Mouse (Mus musculus) neural tube, embryonic 11.5 days (tissue): ENCODE measurements at regions not wholly inside any gene's neighbourhood (a gene's known extent, or its start where the extent isn't known, plus 50 kb on each side); places are given as distances from the start of the nearest gene placed in this dataset.
"Not testable (repeated sequence)": the region's sequence is repeated elsewhere in the genome, so short reads cannot be mapped to it uniquely, and the experiment has no call there.

Experiments
- ATAC-seq: fragments of 200-750 bp; cut with Nextera tagmentation; 2 replicates; pipeline ENCODE4 v1.8.0; 2017; ENCODE audit warnings: moderate number of reproducible peaks, mild to moderate bottlenecking, moderate TSS enrichment, moderate library complexity; ENCODE audit not compliant: insufficient read depth, low FRiP score, low TSS enrichment
- DNase-seq: peaks from one replicate; pipeline ENCODE4 v3.0.0-alpha.2; 2015; ENCODE audit warnings: low spot score
- H3K27ac ChIP-seq: fragments of 300-500 bp; sonication (generic); 2 replicates; pipeline ENCODE4 v1.5.1; 2014; ENCODE audit warnings: low read depth, mild to moderate bottlenecking, low read length
- H3K27me3 ChIP-seq: fragments of 300-500 bp; sonication (generic); 2 replicates; pipeline ENCODE4 v1.6.1; 2014; ENCODE audit warnings: mild to moderate bottlenecking, low read length, mixed read lengths; ENCODE audit not compliant: control insufficient read depth, insufficient read depth
- H3K36me3 ChIP-seq: fragments of 300-500 bp; sonication (generic); 2 replicates; pipeline ENCODE4 v1.6.1; 2014; ENCODE audit warnings: mild to moderate bottlenecking, low read length, moderate library complexity, mixed read lengths; ENCODE audit not compliant: control insufficient read depth, insufficient read depth
- H3K4me1 ChIP-seq: fragments of 300-500 bp; sonication (generic); 2 replicates; pipeline ENCODE4 v1.6.1; 2014; ENCODE audit warnings: low read length, mixed read lengths; ENCODE audit not compliant: control insufficient read depth, insufficient read depth
- H3K4me2 ChIP-seq: fragments of 300-500 bp; sonication (generic); 2 replicates; pipeline ENCODE4 v1.6.1; 2014; ENCODE audit warnings: low read depth, mild to moderate bottlenecking, moderate library complexity
- H3K4me3 ChIP-seq: fragments of 300-500 bp; sonication (generic); 2 replicates; pipeline ENCODE4 v1.5.1; 2014; ENCODE audit warnings: low read depth, low read length
- H3K9ac ChIP-seq: fragments of 300-500 bp; sonication (generic); 2 replicates; pipeline ENCODE4 v1.6.1; 2014; ENCODE audit warnings: mild to moderate bottlenecking, low read length
- H3K9me3 ChIP-seq: fragments of 300-500 bp; sonication (generic); 2 replicates; pipeline ENCODE4 v1.6.1; 2016; ENCODE audit warnings: low read length; ENCODE audit not compliant: control insufficient read depth
- WGBS: fragments of 180-500 bp; shearing (Covaris S2); extraction: QIAGEN DNeasy Blood & Tissue Kit; methylation state at CpG from one replicate; pipeline ENCODE4 v1.1.7; 2014; 5-methylcytosine and 5-hydroxymethylcytosine counted together

GRCm38 (mm10) chr4:6600766-6601367 lies 1638.0 kb downstream of the Car8 start:
- ATAC-seq (no peak), DNase-seq (no peak)
- H3K9me3 ChIP-seq: no peaks in the 10 kb centered on the region
- no peaks in the 10 kb centered on the region for H3K27me3 ChIP-seq
- H3K4me1 ChIP-seq: no peaks in the 10 kb centered on the region
- H3K4me2 ChIP-seq: no peak overlapping the region
- no peak overlapping the region for H3K27ac ChIP-seq
- H3K9ac ChIP-seq: no peak overlapping the region
- H3K4me3 ChIP-seq: no peak overlapping the region
- WGBS: 75% methylated on average over 7 of the region's 7 CpGs
- H3K36me3 ChIP-seq: no peaks in the 10 kb centered on the region

- no peak for DNase-seq
Measured at GRCm38 (mm10) chr4:6596321-6596720, 1642.5 kb downstream of the Car8 start.

GRCm38 (mm10) chr4:6592890-6593289 lies 1646.0 kb downstream of the Car8 start:
- not testable (repeated sequence) for H3K9ac ChIP-seq, H3K9me3 ChIP-seq, H3K4me3 ChIP-seq, H3K27me3 ChIP-seq, ATAC-seq, H3K27ac ChIP-seq, H3K4me2 ChIP-seq, H3K36me3 ChIP-seq, DNase-seq, H3K4me1 ChIP-seq
- 67% methylated on average over 3 of the region's 3 CpGs for WGBS

More at GRCm38 (mm10) chr4:6596321-6596720, 1642.5 kb downstream of the Car8 start:
- no peak overlapping the region for H3K4me3 ChIP-seq
- no peak overlapping the region for H3K9ac ChIP-seq
- no peak for ATAC-seq
- H3K36me3 ChIP-seq: no peaks in the 10 kb centered on the region
- no peaks in the 10 kb centered on the region for H3K4me1 ChIP-seq
- 74% methylated on average over 1 of the region's 1 CpGs for WGBS
- no peaks in the 10 kb centered on the region for H3K9me3 ChIP-seq
- no peaks in the 10 kb centered on the region for H3K27me3 ChIP-seq
- no peak overlapping the region for H3K4me2 ChIP-seq
- no peak overlapping the region for H3K27ac ChIP-seq

GRCm38 (mm10) chr4:6561604-6562357 lies 1677.1 kb downstream of the Car8 start:
- H3K27ac ChIP-seq: no peak overlapping the region
- ATAC-seq (0 out of 2 replicates have a peak, but pooled peaks have one; percentile 37), DNase-seq (peak; percentile 39)
- no peak overlapping the region for H3K4me3 ChIP-seq
- no peaks in the 10 kb centered on the region for H3K9me3 ChIP-seq
- 36% methylated on average over 11 of the region's 11 CpGs for WGBS
- H3K9ac ChIP-seq: no peak overlapping the region
- H3K27me3 ChIP-seq: no peaks in the 10 kb centered on the region
- H3K36me3 ChIP-seq: no peaks in the 10 kb centered on the region
- no peak overlapping the region for H3K4me2 ChIP-seq
- no peaks in the 10 kb centered on the region for H3K4me1 ChIP-seq

- no peak overlapping the region for H3K4me2 ChIP-seq
- H3K9ac ChIP-seq: no peak overlapping the region
- DNase-seq (no peak), ATAC-seq (no peak)
- WGBS: 89% methylated on average over 5 of the region's 5 CpGs
- H3K27me3 ChIP-seq: no peaks in the 10 kb centered on the region
- H3K36me3 ChIP-seq: no peaks in the 10 kb centered on the region
- no peak overlapping the region for H3K4me3 ChIP-seq
- no peaks in the 10 kb centered on the region for H3K9me3 ChIP-seq
- no peak overlapping the region for H3K27ac ChIP-seq
- H3K4me1 ChIP-seq: no peaks in the 10 kb centered on the region
Measured at GRCm38 (mm10) chr4:6539626-6540025, 1699.2 kb downstream of the Car8 start.

GRCm38 (mm10) chr4:6532441-6532840 lies 1706.4 kb downstream of the Car8 start:
- Histone ChIP-seq H3K27me3 (no peaks in the 10 kb centered on the region), H3K27ac (no peak overlapping the region), H3K9me3 (no peaks in the 10 kb centered on the region), H3K4me1 (no peaks in the 10 kb centered on the region), H3K4me3 (no peak overlapping the region), H3K4me2 (no peak overlapping the region), H3K36me3 (no peaks in the 10 kb centered on the region), H3K9ac (no peak overlapping the region)
- ATAC-seq (no peak), DNase-seq (no peak)
- 82% methylated on average over 1 of the region's 1 CpGs for WGBS

- H3K9me3 ChIP-seq: no peaks in the 10 kb centered on the region
- no peak for DNase-seq
- no peaks in the 10 kb centered on the region for H3K4me1 ChIP-seq
- ATAC-seq: no peak
- H3K36me3 ChIP-seq: no peaks in the 10 kb centered on the region
- H3K4me2 ChIP-seq: no peak overlapping the region
- H3K9ac ChIP-seq: no peak overlapping the region
- H3K27ac ChIP-seq: no peak overlapping the region
- no peaks in the 10 kb centered on the region for H3K27me3 ChIP-seq
- H3K4me3 ChIP-seq: no peak overlapping the region
- WGBS: 76% methylated on average over 1 of the region's 1 CpGs
Measured at GRCm38 (mm10) chr4:6517626-6518025, 1721.2 kb downstream of the Car8 start.

- H3K27me3 ChIP-seq: no peaks in the 10 kb centered on the region
- H3K9me3 ChIP-seq: no peaks in the 10 kb centered on the region
- 20% methylated on average over 6 of the region's 6 CpGs for WGBS
- no peak overlapping the region for H3K4me3 ChIP-seq
- no peaks in the 10 kb centered on the region for H3K4me1 ChIP-seq
- no peak overlapping the region for H3K9ac ChIP-seq
- H3K27ac ChIP-seq: no peak overlapping the region
- ATAC-seq (peak; percentile 48), DNase-seq (peak; percentile 58)
- no peaks in the 10 kb centered on the region for H3K36me3 ChIP-seq
- no peak overlapping the region for H3K4me2 ChIP-seq
Measured at GRCm38 (mm10) chr4:6514823-6515222, 1721.7 kb upstream of the Impad1 start.

- no peak overlapping the region for H3K4me2 ChIP-seq
- no peak overlapping the region for H3K27ac ChIP-seq
- H3K36me3 ChIP-seq: no peaks in the 10 kb centered on the region
- H3K9ac ChIP-seq: no peak overlapping the region
- H3K27me3 ChIP-seq: no peaks in the 10 kb centered on the region
- no peak for DNase-seq
- WGBS: 70% methylated on average over 3 of the region's 3 CpGs
- no peak overlapping the region for H3K4me3 ChIP-seq
- no peaks in the 10 kb centered on the region for H3K9me3 ChIP-seq
- no peak for ATAC-seq
- H3K4me1 ChIP-seq: no peaks in the 10 kb centered on the region
Measured at GRCm38 (mm10) chr4:6513635-6514034, 1720.5 kb upstream of the Impad1 start.
